Mouse (Mus musculus): ENCODE data around the gene Dapk2. TPM values are rescaled to one million over a fixed set of nuclear protein-coding genes. Genes with fewer than 3 reads are reported as not detected.

Dapk2 gene
- polyA plus RNA-seq, 1 experiment = 22.8 TPM

DNA sequence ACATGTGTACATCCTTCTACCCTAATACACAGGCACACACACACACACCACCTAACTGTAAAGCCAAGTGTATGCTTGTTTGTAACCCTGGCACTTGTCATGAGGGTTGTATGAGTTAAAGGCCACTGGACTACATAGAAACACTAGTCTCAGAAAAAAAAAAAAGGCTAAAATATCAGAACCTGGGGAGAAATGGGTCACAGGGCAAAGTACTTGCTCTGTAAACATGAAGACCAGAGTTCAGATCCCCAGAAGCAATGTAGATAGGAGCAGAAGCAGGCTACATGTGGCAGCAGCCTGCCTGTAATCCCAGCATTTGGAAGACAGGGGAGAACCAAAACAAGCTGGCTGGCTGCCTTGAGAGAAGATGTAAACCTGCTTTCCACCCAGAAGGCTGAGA is 11.9 kb upstream of the Dapk2 start:
- H3K79me3 ChIP-seq (ENCODE audit: low read depth) = no peaks in the 10 kb centered on the region
- H3ac ChIP-seq (ENCODE audit: control insufficient read depth, insufficient read length, low read depth) = no peak overlapping the region
- H3K79me2 ChIP-seq (ENCODE audit: control insufficient read depth, insufficient read depth) = no peaks in the 10 kb centered on the region
- no peaks in the 10 kb centered on the region for H3K36me3 ChIP-seq (ENCODE audit: control insufficient read depth, insufficient read depth)
- no peaks in the 10 kb centered on the region for H3K27me3 ChIP-seq (ENCODE audit: control insufficient read depth, insufficient read depth, insufficient read length)
- no peak overlapping the region for H3K4me3 ChIP-seq (ENCODE audit: insufficient read depth, poor library complexity, severe bottlenecking)
- no peak for TF ChIP-seq CTCF (IDR thresholded peaks at IDR 0.05; ENCODE audit: control insufficient read depth, insufficient read depth, insufficient read length)
- no peak for TF ChIP-seq MAX (IDR thresholded peaks at IDR 0.05)
- TF ChIP-seq MYOD1 (IDR thresholded peaks at IDR 0.05; ENCODE audit: control insufficient read depth, insufficient read length, low read depth) = no peak
- TF ChIP-seq USF1 (IDR thresholded peaks at IDR 0.05; ENCODE audit: low read depth) = no peak
- no peak for TF ChIP-seq MYOG (IDR thresholded peaks at IDR 0.05; ENCODE audit: control insufficient read depth, extremely low read depth, insufficient read length)
- no peak for TF ChIP-seq FOSL1 (IDR thresholded peaks at IDR 0.05; ENCODE audit: insufficient read depth, low read length, poor library complexity, severe bottlenecking)
- no peak for TF ChIP-seq CEBPB (IDR thresholded peaks at IDR 0.05; ENCODE audit: low read depth)

GRCm38 (mm10) chr9:66152011-66152410 is 6.0 kb upstream of the Dapk2 start:
- no peak for TF ChIP-seq MAX (IDR thresholded peaks at IDR 0.05)
- TF ChIP-seq MYOG (IDR thresholded peaks at IDR 0.05; ENCODE audit: control insufficient read depth, extremely low read depth, insufficient read length) = no peak
- TF ChIP-seq CTCF (IDR thresholded peaks at IDR 0.05; ENCODE audit: control insufficient read depth, insufficient read depth, insufficient read length) = no peak
- no peak for TF ChIP-seq FOSL1 (IDR thresholded peaks at IDR 0.05; ENCODE audit: insufficient read depth, low read length, poor library complexity, severe bottlenecking)
- no peak for TF ChIP-seq MYOD1 (IDR thresholded peaks at IDR 0.05; ENCODE audit: control insufficient read depth, insufficient read length, low read depth)
- no peak for TF ChIP-seq CEBPB (IDR thresholded peaks at IDR 0.05; ENCODE audit: low read depth)
- no peak for TF ChIP-seq USF1 (IDR thresholded peaks at IDR 0.05; ENCODE audit: low read depth)
- no peaks in the 10 kb centered on the region for H3K36me3 ChIP-seq (ENCODE audit: control insufficient read depth, insufficient read depth)
- H3K4me3 ChIP-seq (ENCODE audit: insufficient read depth, poor library complexity, severe bottlenecking) = no peak overlapping the region
- H3K79me3 ChIP-seq (ENCODE audit: low read depth) = no peaks in the 10 kb centered on the region
- no peaks in the 10 kb centered on the region for H3K79me2 ChIP-seq (ENCODE audit: control insufficient read depth, insufficient read depth)
- no peak overlapping the region for H3ac ChIP-seq (ENCODE audit: control insufficient read depth, insufficient read length, low read depth)
- no peaks in the 10 kb centered on the region for H3K27me3 ChIP-seq (ENCODE audit: control insufficient read depth, insufficient read depth, insufficient read length)

DNA sequence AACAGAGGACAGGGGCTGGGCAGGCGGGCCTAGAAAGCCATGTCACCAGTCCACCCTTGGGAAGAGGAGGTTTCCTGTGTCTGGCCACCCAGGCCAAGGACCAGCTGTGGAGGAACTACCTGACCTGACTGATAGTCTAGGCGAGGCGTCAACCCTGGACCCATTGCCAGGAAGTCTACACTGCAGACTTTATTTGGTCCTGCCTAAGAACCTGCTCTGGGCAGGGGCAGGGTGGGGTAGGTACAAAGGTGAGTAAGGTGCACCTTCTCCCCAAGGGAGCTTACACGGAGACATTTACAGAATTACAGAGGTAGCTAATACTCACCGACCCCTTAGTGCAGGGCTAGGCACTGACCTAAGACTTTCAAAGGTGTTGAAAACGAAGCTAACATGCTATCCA is 4.4 kb upstream of the Dapk2 start:
- H3K79me3 ChIP-seq (ENCODE audit: low read depth) = no peaks in the 10 kb centered on the region
- H3K36me3 ChIP-seq (ENCODE audit: control insufficient read depth, insufficient read depth) = no peaks in the 10 kb centered on the region
- no peak overlapping the region for H3K4me3 ChIP-seq (ENCODE audit: insufficient read depth, poor library complexity, severe bottlenecking)
- no peak overlapping the region for H3ac ChIP-seq (ENCODE audit: control insufficient read depth, insufficient read length, low read depth)
- no peak for TF ChIP-seq USF1 (IDR thresholded peaks at IDR 0.05; ENCODE audit: low read depth)
- TF ChIP-seq MAX (IDR thresholded peaks at IDR 0.05) = no peak
- no peak for TF ChIP-seq CTCF (IDR thresholded peaks at IDR 0.05; ENCODE audit: control insufficient read depth, insufficient read depth, insufficient read length)
- no peak for TF ChIP-seq MYOG (IDR thresholded peaks at IDR 0.05; ENCODE audit: control insufficient read depth, extremely low read depth, insufficient read length)
- TF ChIP-seq CEBPB (IDR thresholded peaks at IDR 0.05; ENCODE audit: low read depth) = no peak
- no peak for TF ChIP-seq FOSL1 (IDR thresholded peaks at IDR 0.05; ENCODE audit: insufficient read depth, low read length, poor library complexity, severe bottlenecking)
- no peak for TF ChIP-seq MYOD1 (IDR thresholded peaks at IDR 0.05; ENCODE audit: control insufficient read depth, insufficient read length, low read depth)
- no peaks in the 10 kb centered on the region for H3K79me2 ChIP-seq (ENCODE audit: control insufficient read depth, insufficient read depth)
- no peaks in the 10 kb centered on the region for H3K27me3 ChIP-seq (ENCODE audit: control insufficient read depth, insufficient read depth, insufficient read length)

- TF ChIP-seq MYOG (IDR thresholded peaks at IDR 0.05; ENCODE audit: control insufficient read depth, extremely low read depth, insufficient read length) = no peak
- no peaks in the 10 kb centered on the region for H3K79me3 ChIP-seq (ENCODE audit: low read depth)
- H3ac ChIP-seq (ENCODE audit: control insufficient read depth, insufficient read length, low read depth) = no peak overlapping the region
- H3K36me3 ChIP-seq (ENCODE audit: control insufficient read depth, insufficient read depth) = no peaks in the 10 kb centered on the region
- H3K79me2 ChIP-seq (ENCODE audit: control insufficient read depth, insufficient read depth) = no peaks in the 10 kb centered on the region
- no peaks in the 10 kb centered on the region for H3K27me3 ChIP-seq (ENCODE audit: control insufficient read depth, insufficient read depth, insufficient read length)
- no peak overlapping the region for H3K4me3 ChIP-seq (ENCODE audit: insufficient read depth, poor library complexity, severe bottlenecking)
Measured at GRCm38 (mm10) chr9:66154013-66154412, 4.0 kb upstream of the Dapk2 start.

- H3K27me3 ChIP-seq (ENCODE audit: control insufficient read depth, insufficient read depth, insufficient read length) = no peaks in the 10 kb centered on the region
- TF ChIP-seq CTCF (IDR thresholded peaks at IDR 0.05; ENCODE audit: control insufficient read depth, insufficient read depth, insufficient read length) (no peak), MYOG (IDR thresholded peaks at IDR 0.05; ENCODE audit: control insufficient read depth, extremely low read depth, insufficient read length) (no peak), FOSL1 (IDR thresholded peaks at IDR 0.05; ENCODE audit: insufficient read depth, low read length, poor library complexity, severe bottlenecking) (no peak), MAX (IDR thresholded peaks at IDR 0.05) (no peak), MYOD1 (IDR thresholded peaks at IDR 0.05; ENCODE audit: control insufficient read depth, insufficient read length, low read depth) (no peak), CEBPB (IDR thresholded peaks at IDR 0.05; ENCODE audit: low read depth) (no peak), USF1 (IDR thresholded peaks at IDR 0.05; ENCODE audit: low read depth) (no peak)
- no peaks in the 10 kb centered on the region for H3K79me2 ChIP-seq (ENCODE audit: control insufficient read depth, insufficient read depth)
- no peaks in the 10 kb centered on the region for H3K36me3 ChIP-seq (ENCODE audit: control insufficient read depth, insufficient read depth)
- no peak overlapping the region for H3K4me3 ChIP-seq (ENCODE audit: insufficient read depth, poor library complexity, severe bottlenecking)
- H3ac ChIP-seq (ENCODE audit: control insufficient read depth, insufficient read length, low read depth) = no peak overlapping the region
- H3K79me3 ChIP-seq (ENCODE audit: low read depth) = no peaks in the 10 kb centered on the region
Measured at GRCm38 (mm10) chr9:66155534-66155933, 2.5 kb upstream of the Dapk2 start.

DNA sequence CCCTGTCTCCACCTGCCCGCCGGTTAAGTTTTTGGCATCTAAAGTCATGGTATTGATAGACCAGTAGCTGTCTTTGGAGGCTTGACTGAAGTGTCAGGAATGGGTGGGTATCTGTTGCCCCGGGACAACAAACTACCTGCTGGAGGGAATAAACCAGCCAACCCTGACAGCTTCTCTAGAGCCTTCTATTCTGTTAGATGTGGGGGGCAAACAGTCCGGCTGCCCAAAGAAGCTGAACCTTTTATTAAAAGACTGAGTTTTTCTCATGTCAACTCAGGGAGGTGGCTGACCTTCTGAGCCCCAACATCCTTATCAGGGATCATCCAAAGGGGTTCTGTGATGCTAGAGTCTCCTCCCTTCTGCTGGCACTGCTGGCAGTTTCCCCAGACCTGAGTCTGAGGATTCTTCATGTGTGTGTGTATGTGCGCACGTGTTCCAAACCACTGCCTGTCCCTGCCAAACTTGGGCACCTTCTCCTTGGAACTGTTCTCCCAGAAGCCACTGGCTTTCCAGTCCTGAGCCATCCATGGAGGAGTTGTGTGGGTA is 935 bp downstream of the Dapk2 start:
- H3K4me3 ChIP-seq (ENCODE audit: insufficient read depth, poor library complexity, severe bottlenecking) = no peak overlapping the region
- H3K79me2 ChIP-seq (ENCODE audit: control insufficient read depth, insufficient read depth) = no peaks in the 10 kb centered on the region

More for the DNA sequence above, 935 bp downstream of the Dapk2 start:
- Histone ChIP-seq H3K27me3 (ENCODE audit: control insufficient read depth, insufficient read depth, insufficient read length) (no peaks in the 10 kb centered on the region), H3K79me3 (ENCODE audit: low read depth) (no peaks in the 10 kb centered on the region), H3ac (ENCODE audit: control insufficient read depth, insufficient read length, low read depth) (no peak overlapping the region), H3K36me3 (ENCODE audit: control insufficient read depth, insufficient read depth) (no peaks in the 10 kb centered on the region)
- TF ChIP-seq MYOG (IDR thresholded peaks at IDR 0.05; ENCODE audit: control insufficient read depth, extremely low read depth, insufficient read length) (no peak), USF1 (IDR thresholded peaks at IDR 0.05; ENCODE audit: low read depth) (no peak), MAX (IDR thresholded peaks at IDR 0.05) (no peak), CTCF (IDR thresholded peaks at IDR 0.05; ENCODE audit: control insufficient read depth, insufficient read depth, insufficient read length) (no peak), CEBPB (IDR thresholded peaks at IDR 0.05; ENCODE audit: low read depth) (no peak), MYOD1 (IDR thresholded peaks at IDR 0.05; ENCODE audit: control insufficient read depth, insufficient read length, low read depth) (no peak), FOSL1 (IDR thresholded peaks at IDR 0.05; ENCODE audit: insufficient read depth, low read length, poor library complexity, severe bottlenecking) (no peak)

Measured in C2C12 (cell line).